In genomic region chr13:41532625-41533024, GRCm38 (mm10) we compare ENCODE assay signal across 24 mouse cellular contexts. TPM values are rescaled to one million over a fixed set of nuclear protein-coding genes. Genes with fewer than 3 reads are reported as not detected.
DNase-seq lines count a peak whose midpoint lies in the region; ATAC-seq and TF ChIP-seq lines count a peak whose summit lies in the region.
"Had no signal": no experiment of that assay in that cellular context is flagged by ENCODE, and none has a peak within 500 bp of the region (broad histone marks: within the 10 kb centered on the region; RNA-seq: fewer than 3 reads in every experiment).

No protein-coding gene starts in this region.

- H3K27me3 ChIP-seq in megakaryocyte, embryonic 14.5 days (replicated peaks): no peaks in the 10 kb centered on the region
- no peaks in the 10 kb centered on the region for H3K27me3 ChIP-seq in myocyte (ENCODE audit: control insufficient read depth, insufficient read depth, insufficient read length)
- no peaks in the 10 kb centered on the region for H3K27me3 ChIP-seq in liver, embryonic 12.5 days (replicated peaks)
- no peaks in the 10 kb centered on the region for H3K27me3 ChIP-seq in forebrain, embryonic 13.5 days
- H3K27me3 ChIP-seq: CH12.LX; forebrain, embryonic 15.5 days; hindbrain, embryonic 12.5 days; hindbrain, embryonic 15.5 days had no signal

- H3K27ac ChIP-seq in liver, embryonic 12.5 days: no peak overlapping the region
- H3K27ac ChIP-seq in forebrain, embryonic 13.5 days: no peak overlapping the region
- H3K27ac ChIP-seq: forebrain, embryonic 15.5 days; hindbrain, embryonic 12.5 days; hindbrain, embryonic 15.5 days had no signal

- 43% methylated on average over 5 of the region's 5 CpGs for WGBS in liver, embryonic 12.5 days (ENCODE audit: insufficient replicate concordance)
- 84% methylated on average over 5 of the region's 5 CpGs for WGBS in forebrain, embryonic 13.5 days

- peak; percentile 44 for ATAC-seq in frontal cortex, adult (ENCODE audit: low TSS enrichment)
- ATAC-seq in megakaryocyte, adult 5-6 weeks (ENCODE audit: poor library complexity, severe bottlenecking): no peak
- no peak for ATAC-seq in liver, embryonic 12.5 days
- ATAC-seq in forebrain, embryonic 13.5 days: no peak
- ATAC-seq: forebrain, embryonic 15.5 days; intestine, postnatal 0 days had no signal

- H3K79me2 ChIP-seq in myocyte (ENCODE audit: control insufficient read depth, insufficient read depth): no peaks in the 10 kb centered on the region

- no peak for DNase-seq in frontal cortex, postnatal 36 days (ENCODE audit: low spot score in 2 of 2)
- peak; percentile 60 for DNase-seq in Muller cell, postnatal 12 days (ENCODE audit: inconsistent ontology term)
- DNase-seq: adrenal gland, adult 2 months; adrenal gland, postnatal 14 days; cerebellum, adult 11-12 months; cerebellum, adult 8-10 months; cerebellum, postnatal 10 days; cerebellum, postnatal 36 days; embryo, embryonic 11 days; gastrocnemius, postnatal 25 days; heart, adult 18-20 months had no signal

- H3K9ac ChIP-seq in liver, embryonic 12.5 days: no peak overlapping the region
- H3K9ac ChIP-seq in forebrain, embryonic 13.5 days: no peak overlapping the region
- H3K9ac ChIP-seq: forebrain, embryonic 15.5 days; hindbrain, embryonic 12.5 days; hindbrain, embryonic 15.5 days had no signal

- H3K4me3 ChIP-seq in megakaryocyte, embryonic 14.5 days (replicated peaks): peak overlapping the region; percentile 82
- no peak overlapping the region for H3K4me3 ChIP-seq in myocyte
- H3K4me3 ChIP-seq in liver, embryonic 12.5 days: no peak overlapping the region
- H3K4me3 ChIP-seq in forebrain, embryonic 13.5 days: no peak overlapping the region
- H3K4me3 ChIP-seq: forebrain, embryonic 15.5 days; hindbrain, embryonic 12.5 days; hindbrain, embryonic 15.5 days had no signal

- TF ChIP-seq POLR2A in myocyte (IDR thresholded peaks at IDR 0.05; ENCODE audit: insufficient read length, low read depth): no peak

- H3K4me1 ChIP-seq in megakaryocyte, embryonic 14.5 days: peaks cover 49% of the 10 kb centered on the region
- no peaks in the 10 kb centered on the region for H3K4me1 ChIP-seq in liver, embryonic 12.5 days
- no peaks in the 10 kb centered on the region for H3K4me1 ChIP-seq in forebrain, embryonic 13.5 days
- H3K4me1 ChIP-seq: forebrain, embryonic 15.5 days; hindbrain, embryonic 12.5 days; hindbrain, embryonic 15.5 days had no signal

- no peak overlapping the region for H3ac ChIP-seq in myocyte (ENCODE audit: control insufficient read depth, insufficient read length)

- peak overlapping the region; percentile 45 for H3K4me2 ChIP-seq in myocyte (ENCODE audit: low read depth)
- no peak overlapping the region for H3K4me2 ChIP-seq in liver, embryonic 12.5 days
- no peak overlapping the region for H3K4me2 ChIP-seq in forebrain, embryonic 13.5 days
- H3K4me2 ChIP-seq: forebrain, embryonic 15.5 days; heart, embryonic 11.5 days; hindbrain, embryonic 12.5 days; hindbrain, embryonic 15.5 days had no signal

- no peaks in the 10 kb centered on the region; the same call in 1 of the 2 replicates for H3K9me3 ChIP-seq in megakaryocyte, embryonic 14.5 days
- H3K9me3 ChIP-seq in liver, embryonic 12.5 days (replicated peaks): no peaks in the 10 kb centered on the region
- H3K9me3 ChIP-seq in forebrain, embryonic 13.5 days (replicated peaks): no peaks in the 10 kb centered on the region
- H3K9me3 ChIP-seq: forebrain, embryonic 15.5 days; G1E; hindbrain, embryonic 12.5 days; hindbrain, embryonic 15.5 days had no signal

- H3K36me3 ChIP-seq in megakaryocyte, embryonic 14.5 days (replicated peaks; ENCODE audit: low read length): peaks cover 4% of the 10 kb centered on the region
- H3K36me3 ChIP-seq in myocyte (ENCODE audit: control insufficient read depth, insufficient read depth): no peaks in the 10 kb centered on the region
- H3K36me3 ChIP-seq in liver, embryonic 12.5 days: no peaks in the 10 kb centered on the region
- no peaks in the 10 kb centered on the region for H3K36me3 ChIP-seq in forebrain, embryonic 13.5 days (ENCODE audit: poor library complexity, severe bottlenecking)
- H3K36me3 ChIP-seq: forebrain, embryonic 15.5 days; G1E; hindbrain, embryonic 12.5 days; hindbrain, embryonic 15.5 days had no signal

TF ChIP-seq in myocyte, 11 proteins besides CTCF, POLR2A, EP300 and RAD21:
- no peak for TF ChIP-seq SRF (IDR thresholded peaks at IDR 0.05; ENCODE audit: control insufficient read depth, insufficient read length, low read depth)
- TF ChIP-seq REST (IDR thresholded peaks at IDR 0.05; ENCODE audit: insufficient read depth, insufficient read length): no peak

RNA-seq across cellular contexts. Expression of gene Nedd9, which starts 45.5 kb away (rescaled TPM):
- 0.16 and 1.2 TPM in 2 replicates for polyA plus RNA-seq in megakaryocyte, embryonic 14.5 days (2012; ENCODE audit: insufficient read depth, low replicate concordance)
- 50.6 and 64.3 TPM in 2 replicates for total RNA-seq in megakaryocyte, adult 5-6 weeks (2015)
- total RNA-seq in megakaryocyte, adult 5-6 weeks (2017): 74.0 and 85.5 TPM in 2 replicates
- 11.6 TPM for polyA plus RNA-seq in myocyte (2012; fragmentation: generic; extraction: Trizol)
- 2.5 and 2.8 TPM in 2 replicates for polyA plus RNA-seq in liver, embryonic 12.5 days (2016; fragmentation: Nextera tagmentation; extraction: Ambion mirVana)
- 19.5 and 22.2 TPM in 2 replicates for polyA plus RNA-seq in forebrain, embryonic 13.5 days (2015; fragmentation: Nextera tagmentation; extraction: Ambion mirVana)
- polyA plus RNA-seq: G1E had no signal
